Mouse (Mus musculus) kidney, adult 2 months (tissue): ENCODE measurements at regions not wholly inside any gene's neighbourhood (a gene's known extent, or its start where the extent isn't known, plus 50 kb on each side); places are given as distances from the start of the nearest gene placed in this dataset.
"Not testable (repeated sequence)": the region's sequence is repeated elsewhere in the genome, so short reads cannot be mapped to it uniquely, and the experiment has no call there.

Experiments used
- CTCF ChIP-seq: fragments of 200-500 bp; conservative IDR thresholded peaks from 2 replicates; pipeline ENCODE4 v1.5.1; 2011; ENCODE audit warnings: low read depth, mild to moderate bottlenecking, control low read depth, low read length, moderate library complexity, mixed read lengths; ENCODE audit not compliant: insufficient read depth, insufficient read length
- POLR2A ChIP-seq: fragments of 200-500 bp; IDR thresholded peaks from one replicate; pipeline ENCODE4 v1.6.1; 2011; ENCODE audit warnings: low read depth, low read length, control low read depth

DNA sequence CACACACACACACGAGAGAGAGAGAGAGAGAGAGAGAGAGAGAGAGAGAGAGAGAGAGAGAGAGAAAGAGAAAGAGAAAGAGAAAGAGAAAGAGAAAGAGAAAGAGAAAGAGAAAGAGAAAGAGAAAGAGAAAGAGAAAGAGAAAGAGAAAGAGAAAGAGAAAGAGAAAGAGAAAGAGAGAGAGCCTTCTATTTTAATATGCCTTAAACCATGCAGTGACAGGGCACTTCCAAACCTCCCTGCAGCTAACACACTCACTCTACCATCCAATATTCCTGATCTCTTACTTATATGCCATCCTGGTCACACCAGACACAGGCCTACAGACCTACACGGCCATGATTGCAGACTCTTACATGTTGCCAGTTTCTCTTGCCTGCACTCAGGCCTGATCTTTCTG, 117.4 kb upstream of the Vrk2 start:
- TF ChIP-seq CTCF, POLR2A: not testable (repeated sequence)
